Mouse (Mus musculus): Measurements from ENCODE around the gene Crebbp. TPM values are rescaled to one million over a fixed set of nuclear protein-coding genes. Genes with fewer than 3 reads are reported as not detected.
"Not testable (repeated sequence)": the region's sequence is repeated elsewhere in the genome, so short reads cannot be mapped to it uniquely, and the experiment has no call there.

The Crebbp gene
- total and polyA plus RNA-seq, 2 experiments: 8.4 to 10.1 TPM

DNA sequence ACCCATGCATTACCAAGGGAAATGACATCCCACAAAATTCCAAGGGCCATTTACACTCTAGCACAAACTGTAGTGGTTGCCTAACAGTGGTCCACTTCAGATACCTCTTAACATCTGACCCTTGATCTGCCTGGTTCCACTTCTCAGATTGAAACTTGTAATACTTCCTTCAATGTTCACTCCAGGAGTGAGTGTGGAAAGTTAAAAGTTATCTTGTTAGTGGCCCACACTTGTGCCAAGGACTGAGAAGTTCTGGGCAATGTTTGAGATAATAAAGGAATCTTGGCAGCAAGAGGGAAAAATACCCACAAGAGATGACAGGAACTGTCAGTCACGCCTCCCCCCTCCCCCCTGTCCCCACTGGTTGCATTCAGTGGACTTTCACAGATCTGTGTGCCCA, 134.1 kb downstream of the Crebbp start:
- Histone ChIP-seq H3K27ac (replicated peaks; ENCODE audit: insufficient read depth, low read depth, low read length) (no peak overlapping the region), H3K4me3 (ENCODE audit: insufficient read depth, low read depth, low read length) (no peak overlapping the region), H3K27me3 (ENCODE audit: control insufficient read depth, insufficient read depth, low read length) (no peaks in the 10 kb centered on the region), H3K79me2 (ENCODE audit: control insufficient read depth, insufficient read depth, low read length) (peaks cover 11% of the 10 kb centered on the region; the same call in 1 of the 2 replicates), H3K4me1 (ENCODE audit: control insufficient read depth, insufficient read depth, low read length) (peaks cover 10% of the 10 kb centered on the region), H3K9ac (ENCODE audit: low read depth, low read length) (no peak overlapping the region), H3K36me3 (ENCODE audit: control insufficient read depth, insufficient read depth, low read length) (peaks cover 2% of the 10 kb centered on the region; the same call in 1 of the 2 replicates)
- TF ChIP-seq POLR2A (IDR thresholded peaks at IDR 0.05; ENCODE audit: extremely low read depth, insufficient read depth, low read length): no peak
- no peak for TF ChIP-seq CTCF (IDR thresholded peaks at IDR 0.05; ENCODE audit: low read depth, low read length)
- WGBS: 47% methylated on average over 1 of the region's 1 CpGs
- DNase-seq (ENCODE audit: extremely low read depth, low read depth, low spot score): no peak

DNA sequence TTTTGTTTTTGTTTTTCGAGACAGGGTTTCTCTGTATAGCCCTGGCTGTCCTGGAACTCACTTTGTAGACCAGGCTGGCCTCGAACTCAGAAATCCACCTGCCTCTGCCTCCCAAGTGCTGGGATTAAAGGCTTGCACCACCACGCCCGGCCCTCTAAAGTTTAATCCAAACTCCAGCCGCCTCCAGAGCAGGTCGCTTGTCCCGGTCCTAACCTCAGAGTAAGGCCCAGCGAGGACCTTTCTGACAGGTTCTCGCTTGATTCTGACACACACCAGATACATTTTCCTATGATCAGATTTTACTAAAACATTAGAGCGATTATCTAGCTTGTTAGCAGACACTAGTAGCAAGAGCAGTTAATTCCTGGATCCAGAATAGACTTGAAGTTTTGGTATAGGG, 135.5 kb downstream of the Crebbp start:
- peak; percentile 12 for DNase-seq (ENCODE audit: extremely low read depth, low read depth, low spot score)
- not testable (repeated sequence) for H3K4me3 ChIP-seq (ENCODE audit: insufficient read depth, low read depth, low read length); H3K9ac ChIP-seq (ENCODE audit: low read depth, low read length); H3K36me3 ChIP-seq (ENCODE audit: control insufficient read depth, insufficient read depth, low read length); H3K27me3 ChIP-seq (ENCODE audit: control insufficient read depth, insufficient read depth, low read length)
- peaks cover 11% of the 10 kb centered on the region; the same call in 1 of the 2 replicates for H3K79me2 ChIP-seq (ENCODE audit: control insufficient read depth, insufficient read depth, low read length)
- WGBS: 69% methylated on average over 10 of the region's 10 CpGs
- peaks cover 10% of the 10 kb centered on the region for H3K4me1 ChIP-seq (ENCODE audit: control insufficient read depth, insufficient read depth, low read length)
- H3K27ac ChIP-seq (replicated peaks; ENCODE audit: insufficient read depth, low read depth, low read length): peak overlapping the region; percentile 40

- TF ChIP-seq POLR2A (IDR thresholded peaks at IDR 0.05; ENCODE audit: extremely low read depth, insufficient read depth, low read length) (peak; percentile 72), CTCF (IDR thresholded peaks at IDR 0.05; ENCODE audit: low read depth, low read length) (no peak)
- Histone ChIP-seq H3K27me3 (ENCODE audit: control insufficient read depth, insufficient read depth, low read length) (no peaks in the 10 kb centered on the region), H3K4me1 (ENCODE audit: control insufficient read depth, insufficient read depth, low read length) (peaks cover 10% of the 10 kb centered on the region), H3K79me2 (ENCODE audit: control insufficient read depth, insufficient read depth, low read length) (peaks cover 11% of the 10 kb centered on the region; the same call in 1 of the 2 replicates), H3K9ac (ENCODE audit: low read depth, low read length) (peak within 1 kb of the TSS; percentile 92), H3K4me3 (ENCODE audit: insufficient read depth, low read depth, low read length) (peak within 1 kb of the TSS; percentile 82), H3K27ac (replicated peaks; ENCODE audit: insufficient read depth, low read depth, low read length) (peak within 1 kb of the TSS; percentile 94), H3K36me3 (ENCODE audit: control insufficient read depth, insufficient read depth, low read length) (no peaks in the 10 kb centered on the region)
- DNase-seq (ENCODE audit: extremely low read depth, low read depth, low spot score): peak; percentile 75
- whole genome bisulfite sequencing: under 1% methylated on average over 58 of the region's 58 CpGs
Measured at GRCm38 (mm10) chr16:4077384-4078061, 136.3 kb downstream of the Crebbp start, which contains the start of gene Trap1. Gene Trap1 (minus strand): TSS chr16:4077827.

- Histone ChIP-seq H3K9ac (ENCODE audit: low read depth, low read length) (no peak overlapping the region), H3K27me3 (ENCODE audit: control insufficient read depth, insufficient read depth, low read length) (no peaks in the 10 kb centered on the region), H3K4me3 (ENCODE audit: insufficient read depth, low read depth, low read length) (no peak overlapping the region), H3K79me2 (ENCODE audit: control insufficient read depth, insufficient read depth, low read length) (peaks cover 11% of the 10 kb centered on the region; the same call in 1 of the 2 replicates), H3K36me3 (ENCODE audit: control insufficient read depth, insufficient read depth, low read length) (no peaks in the 10 kb centered on the region), H3K4me1 (ENCODE audit: control insufficient read depth, insufficient read depth, low read length) (peaks cover 10% of the 10 kb centered on the region), H3K27ac (replicated peaks; ENCODE audit: insufficient read depth, low read depth, low read length) (no peak overlapping the region)
- no peak for DNase-seq (ENCODE audit: extremely low read depth, low read depth, low spot score)
- no peak for TF ChIP-seq POLR2A (IDR thresholded peaks at IDR 0.05; ENCODE audit: extremely low read depth, insufficient read depth, low read length)
- no peak for TF ChIP-seq CTCF (IDR thresholded peaks at IDR 0.05; ENCODE audit: low read depth, low read length)
- 59% methylated on average over 3 of the region's 3 CpGs for WGBS
Measured at GRCm38 (mm10) chr16:4074836-4075235, 139.0 kb downstream of the Crebbp start.

DNA sequence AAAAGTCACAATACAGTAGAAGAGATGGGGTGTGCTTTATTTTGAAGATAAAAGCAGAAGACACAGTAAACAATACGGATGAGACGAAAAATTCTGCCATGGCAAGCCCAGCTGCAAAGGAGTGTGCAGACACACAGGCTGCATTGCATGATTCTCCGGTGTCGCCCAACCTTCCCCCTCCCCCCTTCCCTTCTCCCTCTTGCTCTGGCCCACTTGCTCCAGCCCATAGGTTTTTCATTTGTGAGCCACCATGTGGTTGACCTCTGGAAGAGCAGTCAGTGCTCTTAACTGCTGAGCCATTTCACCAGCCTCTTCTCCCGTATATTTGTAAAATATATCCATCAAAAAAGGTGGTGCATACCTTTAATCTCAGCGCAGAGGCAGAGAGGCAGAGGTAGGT, 139.5 kb downstream of the Crebbp start:
- TF ChIP-seq POLR2A (IDR thresholded peaks at IDR 0.05; ENCODE audit: extremely low read depth, insufficient read depth, low read length) (no peak), CTCF (IDR thresholded peaks at IDR 0.05; ENCODE audit: low read depth, low read length) (no peak)
- no peak overlapping the region for H3K9ac ChIP-seq (ENCODE audit: low read depth, low read length)
- 65% methylated on average over 6 of the region's 6 CpGs for WGBS
- no peak overlapping the region for H3K27ac ChIP-seq (replicated peaks; ENCODE audit: insufficient read depth, low read depth, low read length)
- H3K79me2 ChIP-seq (ENCODE audit: control insufficient read depth, insufficient read depth, low read length): peaks cover 11% of the 10 kb centered on the region; the same call in 1 of the 2 replicates
- H3K4me1 ChIP-seq (ENCODE audit: control insufficient read depth, insufficient read depth, low read length): peaks cover 10% of the 10 kb centered on the region
- H3K36me3 ChIP-seq (ENCODE audit: control insufficient read depth, insufficient read depth, low read length): no peaks in the 10 kb centered on the region
- DNase-seq (ENCODE audit: extremely low read depth, low read depth, low spot score): no peak
- no peaks in the 10 kb centered on the region for H3K27me3 ChIP-seq (ENCODE audit: control insufficient read depth, insufficient read depth, low read length)
- H3K4me3 ChIP-seq (ENCODE audit: insufficient read depth, low read depth, low read length): no peak overlapping the region

DNA sequence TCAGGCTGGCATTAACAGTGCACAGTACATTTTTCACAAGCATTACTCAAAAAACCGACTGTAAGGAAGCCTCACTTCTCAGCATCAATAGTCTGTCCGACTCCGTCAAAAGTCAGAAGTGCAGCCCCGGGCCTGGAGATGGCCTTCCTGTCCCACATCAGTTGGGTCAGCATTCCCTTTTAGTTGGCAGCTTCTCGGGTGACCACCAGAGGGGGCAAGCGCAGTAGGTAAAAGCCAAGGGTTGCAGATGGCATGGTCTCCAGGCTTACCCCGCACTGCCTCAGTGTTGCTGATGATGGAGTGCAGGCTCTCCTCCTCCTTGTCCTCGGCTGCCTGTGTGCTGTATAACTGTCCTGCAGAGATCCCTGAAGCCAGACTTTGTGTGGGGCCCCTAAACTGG, 145.2 kb downstream of the Crebbp start:
- H3K79me2 ChIP-seq (ENCODE audit: control insufficient read depth, insufficient read depth, low read length): no peaks in the 10 kb centered on the region
- H3K4me3 ChIP-seq (ENCODE audit: insufficient read depth, low read depth, low read length): no peak overlapping the region
- H3K27ac ChIP-seq (replicated peaks; ENCODE audit: insufficient read depth, low read depth, low read length): no peak overlapping the region
- H3K9ac ChIP-seq (ENCODE audit: low read depth, low read length): no peak overlapping the region
- TF ChIP-seq POLR2A (IDR thresholded peaks at IDR 0.05; ENCODE audit: extremely low read depth, insufficient read depth, low read length) (no peak), CTCF (IDR thresholded peaks at IDR 0.05; ENCODE audit: low read depth, low read length) (peak; percentile 82)
- peaks cover 22% of the 10 kb centered on the region for H3K36me3 ChIP-seq (ENCODE audit: control insufficient read depth, insufficient read depth, low read length)
- H3K4me1 ChIP-seq (ENCODE audit: control insufficient read depth, insufficient read depth, low read length): no peaks in the 10 kb centered on the region
- H3K27me3 ChIP-seq (ENCODE audit: control insufficient read depth, insufficient read depth, low read length): no peaks in the 10 kb centered on the region
- no peak for DNase-seq (ENCODE audit: extremely low read depth, low read depth, low spot score)
- WGBS: 61% methylated on average over 8 of the region's 8 CpGs
